Mouse (Mus musculus) hindbrain, embryonic 13.5 days (tissue): Measurements from ENCODE around the gene Ncoa5. TPM values are rescaled to one million over a fixed set of nuclear protein-coding genes. Genes with fewer than 3 reads are reported as not detected.

Experiments
- polyA plus RNA-seq: library from polyadenylated mRNA; unstranded; fragments of >200 nt; fragmentation: Nextera tagmentation; extraction: Ambion mirVana; gene quantifications from 2 replicates; pipeline ENCODE4 v1.2.1, GENCODE M21; 2015

Ncoa5 gene
- polyA plus RNA-seq, 1 experiment from 2014 or later, result 119 TPM

Other genes starting within 250 kb of the Ncoa5 start
- gene Snx21, start 249.0 kb downstream of the Ncoa5 start, polyA plus RNA-seq, result 21.0 and 22.4 TPM in 2 replicates
- gene Acot8, start 230.0 kb downstream of the Ncoa5 start, polyA plus RNA-seq, result 19.4 and 19.8 TPM in 2 replicates
- gene Zswim3, start 229.8 kb downstream of the Ncoa5 start, polyA plus RNA-seq, result 13.7 and 14.6 TPM in 2 replicates
- 23.9 and 24.3 TPM in 2 replicates for gene Zswim1, start 212.2 kb downstream of the Ncoa5 start, polyA plus RNA-seq
- gene Spata25, start 206.3 kb downstream of the Ncoa5 start, polyA plus RNA-seq, result not detected in 2 replicates
- 101 and 109 TPM in 2 replicates for gene Ctsa, start 202.0 kb downstream of the Ncoa5 start, polyA plus RNA-seq
- 5.4 and 5.9 TPM in 2 replicates for gene Neurl2, start 201.4 kb downstream of the Ncoa5 start, polyA plus RNA-seq
- 123 and 127 TPM in 2 replicates for gene Pltp, start 177.2 kb downstream of the Ncoa5 start, polyA plus RNA-seq
- gene Pcif1, start 155.6 kb downstream of the Ncoa5 start, polyA plus RNA-seq, result 87.8 and 95.3 TPM in 2 replicates
- 13.1 and 13.9 TPM in 2 replicates for gene Zfp335, start 123.1 kb downstream of the Ncoa5 start, polyA plus RNA-seq
- gene Mmp9, start 94.1 kb downstream of the Ncoa5 start, polyA plus RNA-seq, result 23.8 and 25.2 TPM in 2 replicates
- gene Slc12a5, start 74.1 kb downstream of the Ncoa5 start, polyA plus RNA-seq, result 21.4 and 22.1 TPM in 2 replicates
- 8.1 and 8.6 TPM in 2 replicates for gene Cd40, start 20.8 kb upstream of the Ncoa5 start, polyA plus RNA-seq
- not detected in 2 replicates for gene 1700025C18Rik, start 55.9 kb upstream of the Ncoa5 start, polyA plus RNA-seq
- gene Cdh22, start 200.0 kb upstream of the Ncoa5 start, polyA plus RNA-seq, result 9.4 and 11.4 TPM in 2 replicates